Mouse (Mus musculus): ENCODE data around the gene Tbx5. TPM values are rescaled to one million over a fixed set of nuclear protein-coding genes. Genes with fewer than 3 reads are reported as not detected.

The Tbx5 gene
- polyA plus RNA-seq, 1 experiment = not detected

- Histone ChIP-seq H3K27ac (ENCODE audit: insufficient read depth, low read depth, low read length) (no peak overlapping the region), H3K36me3 (ENCODE audit: control insufficient read depth, insufficient read depth, low read length) (no peaks in the 10 kb centered on the region), H3K27me3 (ENCODE audit: control insufficient read depth, insufficient read depth, low read length) (no peaks in the 10 kb centered on the region), H3K4me3 (ENCODE audit: low read depth, low read length) (no peak overlapping the region), H3K4me1 (ENCODE audit: control insufficient read depth, insufficient read depth, insufficient read length, low read length) (no peaks in the 10 kb centered on the region)
- 19% methylated on average over 31 of the region's 31 CpGs for WGBS
- TF ChIP-seq CTCF (IDR thresholded peaks at IDR 0.05; ENCODE audit: extremely low read depth, insufficient read length, insufficient replicate concordance, low read depth, low read length) (no peak), POLR2A (IDR thresholded peaks at IDR 0.05; ENCODE audit: low read depth, low read length) (no peak)
These were observed 34.1 kb downstream of the Tbx5 start for GRCm38 (mm10) chr5:119866277-119867235.

GRCm38 (mm10) chr5:119867986-119868385, 35.5 kb downstream of the Tbx5 start:
- no peak for TF ChIP-seq CTCF (IDR thresholded peaks at IDR 0.05; ENCODE audit: extremely low read depth, insufficient read length, insufficient replicate concordance, low read depth, low read length)
- TF ChIP-seq POLR2A (IDR thresholded peaks at IDR 0.05; ENCODE audit: low read depth, low read length) = no peak
- H3K27ac ChIP-seq (ENCODE audit: insufficient read depth, low read depth, low read length) = no peak overlapping the region
- WGBS = 77% methylated on average over 6 of the region's 6 CpGs
- no peaks in the 10 kb centered on the region for H3K36me3 ChIP-seq (ENCODE audit: control insufficient read depth, insufficient read depth, low read length)
- H3K27me3 ChIP-seq (ENCODE audit: control insufficient read depth, insufficient read depth, low read length) = no peaks in the 10 kb centered on the region
- H3K4me1 ChIP-seq (ENCODE audit: control insufficient read depth, insufficient read depth, insufficient read length, low read length) = no peaks in the 10 kb centered on the region
- no peak overlapping the region for H3K4me3 ChIP-seq (ENCODE audit: low read depth, low read length)

- H3K27ac ChIP-seq (ENCODE audit: insufficient read depth, low read depth, low read length) = no peak overlapping the region
- TF ChIP-seq CTCF (IDR thresholded peaks at IDR 0.05; ENCODE audit: extremely low read depth, insufficient read length, insufficient replicate concordance, low read depth, low read length) (no peak), POLR2A (IDR thresholded peaks at IDR 0.05; ENCODE audit: low read depth, low read length) (no peak)
- WGBS = 7% methylated on average over 2 of the region's 2 CpGs
- no peaks in the 10 kb centered on the region for H3K4me1 ChIP-seq (ENCODE audit: control insufficient read depth, insufficient read depth, insufficient read length, low read length)
- H3K27me3 ChIP-seq (ENCODE audit: control insufficient read depth, insufficient read depth, low read length) = no peaks in the 10 kb centered on the region
- H3K4me3 ChIP-seq (ENCODE audit: low read depth, low read length) = no peak overlapping the region
- no peaks in the 10 kb centered on the region for H3K36me3 ChIP-seq (ENCODE audit: control insufficient read depth, insufficient read depth, low read length)
These were observed 43.0 kb downstream of the Tbx5 start for GRCm38 (mm10) chr5:119875421-119875820.

- Histone ChIP-seq H3K36me3 (ENCODE audit: control insufficient read depth, insufficient read depth, low read length) (no peaks in the 10 kb centered on the region), H3K4me3 (ENCODE audit: low read depth, low read length) (no peak overlapping the region), H3K4me1 (ENCODE audit: control insufficient read depth, insufficient read depth, insufficient read length, low read length) (no peaks in the 10 kb centered on the region), H3K27ac (ENCODE audit: insufficient read depth, low read depth, low read length) (no peak overlapping the region), H3K27me3 (ENCODE audit: control insufficient read depth, insufficient read depth, low read length) (no peaks in the 10 kb centered on the region)
- 49% methylated on average over 6 of the region's 6 CpGs for WGBS
- TF ChIP-seq POLR2A (IDR thresholded peaks at IDR 0.05; ENCODE audit: low read depth, low read length) (no peak), CTCF (IDR thresholded peaks at IDR 0.05; ENCODE audit: extremely low read depth, insufficient read length, insufficient replicate concordance, low read depth, low read length) (no peak)
These were observed 44.7 kb downstream of the Tbx5 start for GRCm38 (mm10) chr5:119877185-119877584.

GRCm38 (mm10) chr5:119885595-119885994, 53.1 kb downstream of the Tbx5 start:
- Histone ChIP-seq H3K27me3 (ENCODE audit: control insufficient read depth, insufficient read depth, low read length) (no peaks in the 10 kb centered on the region), H3K27ac (ENCODE audit: insufficient read depth, low read depth, low read length) (no peak overlapping the region), H3K4me3 (ENCODE audit: low read depth, low read length) (no peak overlapping the region), H3K36me3 (ENCODE audit: control insufficient read depth, insufficient read depth, low read length) (no peaks in the 10 kb centered on the region), H3K4me1 (ENCODE audit: control insufficient read depth, insufficient read depth, insufficient read length, low read length) (no peaks in the 10 kb centered on the region)
- WGBS = 72% methylated on average over 8 of the region's 8 CpGs
- TF ChIP-seq CTCF (IDR thresholded peaks at IDR 0.05; ENCODE audit: extremely low read depth, insufficient read length, insufficient replicate concordance, low read depth, low read length) = no peak
- TF ChIP-seq POLR2A (IDR thresholded peaks at IDR 0.05; ENCODE audit: low read depth, low read length) = no peak

- TF ChIP-seq CTCF (IDR thresholded peaks at IDR 0.05; ENCODE audit: extremely low read depth, insufficient read length, insufficient replicate concordance, low read depth, low read length) (no peak), POLR2A (IDR thresholded peaks at IDR 0.05; ENCODE audit: low read depth, low read length) (no peak)
- Histone ChIP-seq H3K27ac (ENCODE audit: insufficient read depth, low read depth, low read length) (no peak overlapping the region), H3K36me3 (ENCODE audit: control insufficient read depth, insufficient read depth, low read length) (no peaks in the 10 kb centered on the region), H3K27me3 (ENCODE audit: control insufficient read depth, insufficient read depth, low read length) (no peaks in the 10 kb centered on the region), H3K4me1 (ENCODE audit: control insufficient read depth, insufficient read depth, insufficient read length, low read length) (no peaks in the 10 kb centered on the region), H3K4me3 (ENCODE audit: low read depth, low read length) (no peak overlapping the region)
- 71% methylated on average over 8 of the region's 8 CpGs for WGBS
These were observed 54.9 kb downstream of the Tbx5 start for GRCm38 (mm10) chr5:119887381-119887780.

- Histone ChIP-seq H3K4me3 (ENCODE audit: low read depth, low read length) (no peak overlapping the region), H3K27me3 (ENCODE audit: control insufficient read depth, insufficient read depth, low read length) (no peaks in the 10 kb centered on the region), H3K36me3 (ENCODE audit: control insufficient read depth, insufficient read depth, low read length) (no peaks in the 10 kb centered on the region), H3K4me1 (ENCODE audit: control insufficient read depth, insufficient read depth, insufficient read length, low read length) (no peaks in the 10 kb centered on the region), H3K27ac (ENCODE audit: insufficient read depth, low read depth, low read length) (no peak overlapping the region)
- no peak for TF ChIP-seq CTCF (IDR thresholded peaks at IDR 0.05; ENCODE audit: extremely low read depth, insufficient read length, insufficient replicate concordance, low read depth, low read length)
- no peak for TF ChIP-seq POLR2A (IDR thresholded peaks at IDR 0.05; ENCODE audit: low read depth, low read length)
- WGBS = 57% methylated on average over 5 of the region's 5 CpGs
These were observed 59.5 kb downstream of the Tbx5 start for GRCm38 (mm10) chr5:119891960-119892359.
